Mouse (Mus musculus): ENCODE results near the gene Adra1d. TPM values are rescaled to one million over a fixed set of nuclear protein-coding genes. Genes with fewer than 3 reads are reported as not detected.

Gene Adra1d
- polyA plus RNA-seq, 1 experiment = 0.48 TPM

DNA sequence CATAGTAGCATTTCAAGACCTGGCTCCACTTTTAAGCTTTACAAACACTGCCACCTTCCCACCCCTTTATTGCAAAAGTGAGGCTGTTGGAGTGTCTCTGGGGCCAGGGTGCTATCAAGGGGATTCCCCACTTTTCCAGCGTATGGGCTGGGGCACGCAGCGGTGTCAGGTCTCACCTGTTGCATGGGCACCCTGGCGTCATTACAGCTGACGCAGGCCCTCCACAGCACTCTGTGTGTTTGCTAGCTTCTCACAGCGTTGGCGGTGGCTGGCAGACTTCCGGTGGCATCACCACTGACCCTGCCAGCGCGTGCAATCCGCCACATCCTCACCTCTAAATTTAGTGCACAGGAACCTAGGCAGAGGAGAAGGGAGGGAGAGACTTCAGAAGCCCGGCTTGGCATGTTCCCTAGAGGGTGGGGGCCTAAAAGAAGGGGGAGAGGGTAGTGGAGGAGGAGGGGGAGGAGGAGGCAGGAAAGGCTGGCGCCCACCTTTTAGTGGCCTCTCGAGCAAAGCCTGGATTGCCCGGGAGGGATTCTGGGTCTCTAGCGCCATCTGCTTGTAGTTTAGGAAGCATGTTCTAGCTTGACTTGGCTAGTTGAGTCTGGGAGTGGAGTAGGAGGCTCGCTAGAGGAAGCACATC, 52.3 kb downstream of the Adra1d start:
- TF ChIP-seq CTCF (IDR thresholded peaks at IDR 0.05; ENCODE audit: borderline replicate concordance, extremely low read depth, insufficient read depth, insufficient read length) = peak; percentile 84
- TF ChIP-seq POLR2A (IDR thresholded peaks at IDR 0.05; ENCODE audit: borderline replicate concordance, extremely low read depth, insufficient read depth, insufficient read length, poor library complexity, severe bottlenecking) = no peak
- peak; percentile 90 for DNase-seq (ENCODE audit: low read depth)

DNA sequence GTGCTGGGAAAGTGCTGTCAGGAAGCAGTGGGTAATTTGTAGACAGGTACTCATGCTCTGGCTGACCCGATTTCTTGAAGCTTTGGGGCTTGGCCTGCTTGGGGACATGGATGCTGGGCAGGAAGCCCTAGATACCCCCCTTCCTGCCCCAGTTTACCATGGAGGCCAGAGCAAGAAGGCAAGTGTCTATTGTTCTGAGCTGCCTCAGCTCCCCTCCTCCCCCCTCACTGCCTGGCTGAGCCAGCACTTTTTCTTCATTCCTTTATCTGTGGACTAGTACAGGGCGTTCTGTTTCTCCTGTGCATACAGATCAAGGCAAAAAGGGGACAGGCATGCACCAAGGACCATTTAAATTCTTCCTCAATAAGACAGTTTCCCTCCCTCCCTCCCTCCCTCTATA, 53.6 kb downstream of the Adra1d start:
- peak; percentile 36 for DNase-seq (ENCODE audit: low read depth)
- TF ChIP-seq CTCF (IDR thresholded peaks at IDR 0.05; ENCODE audit: borderline replicate concordance, extremely low read depth, insufficient read depth, insufficient read length) (no peak), POLR2A (IDR thresholded peaks at IDR 0.05; ENCODE audit: borderline replicate concordance, extremely low read depth, insufficient read depth, insufficient read length, poor library complexity, severe bottlenecking) (no peak)

DNA sequence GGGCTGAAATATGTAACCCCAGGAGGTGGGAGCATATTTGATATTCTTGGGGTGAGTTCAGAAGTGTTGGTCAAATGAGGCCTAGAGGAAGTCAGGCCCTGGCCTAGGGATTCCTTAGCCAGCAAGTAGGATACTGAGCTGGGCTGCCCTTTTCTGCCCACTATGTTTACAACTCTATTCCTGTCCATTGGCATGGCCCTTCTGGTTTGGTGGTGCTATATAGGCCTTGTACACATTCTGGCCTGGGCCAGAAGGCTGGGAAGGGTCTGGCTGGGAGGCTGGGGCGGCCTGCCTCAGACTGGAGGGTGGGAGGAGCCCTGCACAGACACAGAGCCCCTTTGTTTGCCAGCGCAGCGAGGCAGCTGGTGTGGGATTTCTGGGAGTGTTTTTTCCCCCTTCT, 55.7 kb downstream of the Adra1d start:
- peak; percentile 89 for DNase-seq (ENCODE audit: low read depth)
- TF ChIP-seq CTCF (IDR thresholded peaks at IDR 0.05; ENCODE audit: borderline replicate concordance, extremely low read depth, insufficient read depth, insufficient read length) = no peak
- no peak for TF ChIP-seq POLR2A (IDR thresholded peaks at IDR 0.05; ENCODE audit: borderline replicate concordance, extremely low read depth, insufficient read depth, insufficient read length, poor library complexity, severe bottlenecking)

DNA sequence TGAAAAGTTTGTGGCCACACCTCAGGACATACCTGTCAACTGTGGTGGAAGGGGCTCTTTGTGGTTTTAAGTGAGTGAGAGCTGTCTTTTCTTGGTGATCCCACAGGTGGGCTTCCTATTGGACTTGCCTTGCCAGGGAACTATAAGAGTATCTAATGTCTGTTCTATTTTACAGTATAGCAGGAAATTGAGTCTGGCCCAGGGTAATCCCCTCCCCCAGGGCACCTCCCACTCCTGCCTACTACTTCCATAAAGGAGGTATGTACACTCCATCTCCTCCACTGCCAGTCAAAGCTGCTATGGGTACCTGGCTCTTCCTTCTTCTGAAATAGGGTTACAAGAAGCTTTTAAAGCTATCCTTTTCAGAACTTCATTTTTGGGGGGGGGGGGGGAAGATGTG, 56.7 kb downstream of the Adra1d start:
- DNase-seq (ENCODE audit: low read depth) = no peak
- TF ChIP-seq POLR2A (IDR thresholded peaks at IDR 0.05; ENCODE audit: borderline replicate concordance, extremely low read depth, insufficient read depth, insufficient read length, poor library complexity, severe bottlenecking) (no peak), CTCF (IDR thresholded peaks at IDR 0.05; ENCODE audit: borderline replicate concordance, extremely low read depth, insufficient read depth, insufficient read length) (no peak)

DNA sequence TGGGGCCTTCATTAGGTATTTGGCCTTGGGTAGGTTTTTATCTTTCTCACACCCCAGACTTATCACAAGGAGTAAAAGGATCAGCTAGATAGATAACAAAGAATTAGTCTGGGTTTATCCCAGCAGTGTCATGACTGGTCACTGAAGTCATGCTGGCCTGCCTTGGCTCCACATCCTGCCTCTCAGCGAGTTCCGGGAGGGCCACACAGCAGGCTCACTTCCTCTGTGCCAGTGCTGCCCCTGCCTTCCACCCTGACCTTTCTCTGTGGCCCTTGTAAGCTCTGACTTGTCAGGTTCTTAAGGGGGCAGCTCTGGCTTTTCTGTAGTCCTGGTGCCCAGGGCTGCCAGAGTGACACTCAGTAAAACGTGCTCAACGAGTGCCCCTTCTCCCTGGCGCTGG, 59.5 kb downstream of the Adra1d start:
- DNase-seq (ENCODE audit: low read depth) = no peak
- TF ChIP-seq CTCF (IDR thresholded peaks at IDR 0.05; ENCODE audit: borderline replicate concordance, extremely low read depth, insufficient read depth, insufficient read length) (no peak), POLR2A (IDR thresholded peaks at IDR 0.05; ENCODE audit: borderline replicate concordance, extremely low read depth, insufficient read depth, insufficient read length, poor library complexity, severe bottlenecking) (no peak)

DNA sequence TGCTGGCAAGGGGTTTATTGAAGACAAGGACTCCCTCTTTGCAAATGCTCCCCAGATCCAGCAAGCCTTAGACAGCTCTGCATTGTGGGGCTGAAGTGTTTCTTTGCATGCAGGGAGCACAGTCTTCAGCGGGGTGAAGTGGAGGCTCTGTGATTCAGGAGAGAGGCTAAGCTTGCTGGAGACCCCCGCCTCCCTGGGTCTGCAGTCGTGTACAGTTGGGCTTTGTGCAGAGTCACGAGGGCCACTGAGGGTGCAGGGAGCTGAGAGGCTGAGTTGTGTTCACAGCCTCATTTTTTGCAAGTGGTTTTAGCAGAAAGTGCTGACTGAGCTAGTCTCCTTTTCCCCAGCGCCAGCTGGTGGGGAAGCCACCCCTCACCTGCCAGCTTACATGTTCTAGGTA, 60.2 kb downstream of the Adra1d start:
- TF ChIP-seq CTCF (IDR thresholded peaks at IDR 0.05; ENCODE audit: borderline replicate concordance, extremely low read depth, insufficient read depth, insufficient read length) (no peak), POLR2A (IDR thresholded peaks at IDR 0.05; ENCODE audit: borderline replicate concordance, extremely low read depth, insufficient read depth, insufficient read length, poor library complexity, severe bottlenecking) (no peak)
- DNase-seq (ENCODE audit: low read depth) = peak; percentile 77

DNA sequence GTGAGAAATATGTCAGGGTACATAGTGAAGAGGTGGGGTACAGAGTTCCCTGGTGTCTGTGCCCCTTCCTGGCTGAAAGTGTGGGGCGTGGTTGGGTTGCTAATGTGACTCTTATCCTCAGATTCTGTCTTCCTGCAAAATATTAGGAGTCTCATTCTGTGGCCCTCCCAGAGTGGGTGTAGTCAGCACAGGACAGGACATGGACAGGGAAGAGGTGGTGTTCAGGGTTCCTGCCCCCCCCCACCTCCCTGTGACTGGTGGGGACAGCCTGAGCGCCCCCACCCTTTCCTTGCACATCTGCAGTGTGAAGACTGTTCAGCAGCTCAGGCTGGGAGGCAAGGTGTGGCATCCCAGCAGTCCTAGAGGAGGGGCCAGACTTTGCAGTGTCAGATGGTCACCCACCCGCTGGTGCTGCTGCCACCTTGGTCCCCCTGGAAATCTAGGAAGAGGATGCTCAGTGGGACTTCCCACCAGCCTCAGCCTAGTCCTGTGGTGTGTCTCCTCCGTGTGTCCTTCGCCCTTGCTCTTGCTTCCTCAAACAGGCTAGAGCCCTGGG, 62.7 kb downstream of the Adra1d start:
- TF ChIP-seq CTCF (IDR thresholded peaks at IDR 0.05; ENCODE audit: borderline replicate concordance, extremely low read depth, insufficient read depth, insufficient read length) = no peak
- TF ChIP-seq POLR2A (IDR thresholded peaks at IDR 0.05; ENCODE audit: borderline replicate concordance, extremely low read depth, insufficient read depth, insufficient read length, poor library complexity, severe bottlenecking) = no peak
- no peak for DNase-seq (ENCODE audit: low read depth)

DNA sequence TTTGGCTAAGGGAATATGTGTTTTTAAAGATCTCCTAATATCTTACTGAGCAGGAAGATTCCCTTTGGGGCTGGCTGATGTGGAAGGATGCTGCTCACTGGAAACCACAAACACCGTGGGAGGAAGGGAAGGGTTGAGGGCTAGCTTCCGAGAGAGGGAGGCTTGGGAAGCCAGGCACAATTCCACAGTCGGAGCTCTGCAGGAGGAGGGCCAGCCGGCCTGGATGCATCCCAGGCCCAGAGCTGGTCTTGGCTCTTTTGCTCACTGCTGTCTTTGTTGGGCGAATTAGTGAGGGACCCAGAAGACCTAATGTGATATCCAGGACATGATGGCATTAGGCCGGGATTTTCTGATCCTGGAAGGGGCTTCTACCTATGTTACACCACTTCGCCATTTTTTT, 63.9 kb downstream of the Adra1d start:
- TF ChIP-seq POLR2A (IDR thresholded peaks at IDR 0.05; ENCODE audit: borderline replicate concordance, extremely low read depth, insufficient read depth, insufficient read length, poor library complexity, severe bottlenecking) = no peak
- TF ChIP-seq CTCF (IDR thresholded peaks at IDR 0.05; ENCODE audit: borderline replicate concordance, extremely low read depth, insufficient read depth, insufficient read length) = no peak
- DNase-seq (ENCODE audit: low read depth) = no peak

DNA sequence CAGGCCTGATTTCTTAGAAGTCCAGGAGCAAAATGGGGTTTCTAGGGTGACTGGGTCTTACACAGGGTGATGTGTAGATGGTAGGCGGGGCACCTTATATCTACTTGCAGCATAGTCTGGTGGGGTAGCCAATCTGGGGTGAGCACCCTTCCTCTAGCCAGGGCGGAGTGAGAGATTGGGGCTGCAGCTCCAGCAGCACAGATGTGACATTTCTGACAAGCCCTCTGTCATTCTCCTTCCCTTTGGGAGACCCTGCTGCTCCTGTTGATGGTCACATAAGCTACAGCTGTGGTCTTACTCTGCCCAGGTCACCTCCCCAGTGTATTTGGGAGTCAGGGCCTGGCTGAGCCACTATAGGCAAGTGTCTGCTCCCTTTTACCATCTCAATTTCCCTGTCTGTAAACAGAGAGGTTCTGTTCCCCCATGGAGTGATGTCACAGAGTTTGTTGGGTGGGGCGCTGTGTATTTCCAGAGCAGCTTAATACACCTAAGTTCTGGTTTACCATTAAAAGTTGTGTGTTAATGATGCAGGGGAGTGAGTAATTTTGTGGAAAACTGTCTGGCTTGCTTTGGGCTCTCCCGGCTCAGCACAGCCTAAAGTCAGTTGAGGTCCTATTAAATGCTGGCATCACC, 64.7 kb downstream of the Adra1d start:
- no peak for DNase-seq (ENCODE audit: low read depth)
- TF ChIP-seq POLR2A (IDR thresholded peaks at IDR 0.05; ENCODE audit: borderline replicate concordance, extremely low read depth, insufficient read depth, insufficient read length, poor library complexity, severe bottlenecking) = no peak
- TF ChIP-seq CTCF (IDR thresholded peaks at IDR 0.05; ENCODE audit: borderline replicate concordance, extremely low read depth, insufficient read depth, insufficient read length) = no peak

DNA sequence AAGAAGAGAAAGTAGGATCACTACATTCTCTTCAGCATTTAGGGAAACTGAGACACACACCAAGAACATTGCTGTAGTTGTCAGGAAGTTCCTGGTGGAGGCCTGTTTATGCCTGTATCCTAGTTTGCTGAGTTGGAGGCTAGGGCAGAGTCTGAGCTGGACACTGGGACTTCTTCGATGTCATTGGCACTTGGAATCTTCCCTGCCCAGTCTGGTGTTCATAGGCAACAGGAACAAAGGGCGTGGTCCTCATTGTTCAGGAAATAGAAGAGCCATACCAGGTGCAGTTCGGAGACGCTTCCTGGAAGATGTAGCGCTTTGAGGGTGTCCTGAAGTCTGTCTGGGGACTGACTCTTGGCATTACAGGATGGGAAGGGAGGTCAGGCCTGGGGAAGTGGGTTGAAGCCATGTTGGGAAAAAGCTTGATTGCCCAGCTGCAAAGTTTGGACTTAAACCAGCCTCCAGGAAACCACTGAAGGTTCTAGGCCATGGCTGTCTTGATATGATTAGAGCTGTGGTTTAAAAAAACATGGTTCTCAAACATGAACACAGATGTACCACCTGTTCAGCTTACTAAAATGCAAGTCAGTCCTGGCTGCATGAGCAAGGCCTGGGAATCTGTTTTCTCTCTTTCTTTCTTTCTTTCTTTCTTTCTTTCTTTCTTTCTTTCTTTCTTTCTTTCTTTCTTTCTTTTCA, 65.8 kb downstream of the Adra1d start:
- no peak for DNase-seq (ENCODE audit: low read depth)
- TF ChIP-seq POLR2A (IDR thresholded peaks at IDR 0.05; ENCODE audit: borderline replicate concordance, extremely low read depth, insufficient read depth, insufficient read length, poor library complexity, severe bottlenecking) = no peak
- no peak for TF ChIP-seq CTCF (IDR thresholded peaks at IDR 0.05; ENCODE audit: borderline replicate concordance, extremely low read depth, insufficient read depth, insufficient read length)

Other genes starting within 250 kb of the Adra1d start
- gene Rnf24, start 209.4 kb downstream of the Adra1d start, polyA plus RNA-seq (2012; rRNA removed) = 36.2 and 41.0 TPM in 2 replicates
- 58.3 and 69.6 TPM in 2 replicates for gene Smox, start 70.8 kb downstream of the Adra1d start, polyA plus RNA-seq (2012; rRNA removed)

All from brain, embryonic 14.5 days (tissue).